Mouse (Mus musculus): Measurements from ENCODE around the gene AL731706.1.
"Not testable (repeated sequence)": the region's sequence is repeated elsewhere in the genome, so short reads cannot be mapped to it uniquely, and the experiment has no call there.

AL731706.1 gene

DNA sequence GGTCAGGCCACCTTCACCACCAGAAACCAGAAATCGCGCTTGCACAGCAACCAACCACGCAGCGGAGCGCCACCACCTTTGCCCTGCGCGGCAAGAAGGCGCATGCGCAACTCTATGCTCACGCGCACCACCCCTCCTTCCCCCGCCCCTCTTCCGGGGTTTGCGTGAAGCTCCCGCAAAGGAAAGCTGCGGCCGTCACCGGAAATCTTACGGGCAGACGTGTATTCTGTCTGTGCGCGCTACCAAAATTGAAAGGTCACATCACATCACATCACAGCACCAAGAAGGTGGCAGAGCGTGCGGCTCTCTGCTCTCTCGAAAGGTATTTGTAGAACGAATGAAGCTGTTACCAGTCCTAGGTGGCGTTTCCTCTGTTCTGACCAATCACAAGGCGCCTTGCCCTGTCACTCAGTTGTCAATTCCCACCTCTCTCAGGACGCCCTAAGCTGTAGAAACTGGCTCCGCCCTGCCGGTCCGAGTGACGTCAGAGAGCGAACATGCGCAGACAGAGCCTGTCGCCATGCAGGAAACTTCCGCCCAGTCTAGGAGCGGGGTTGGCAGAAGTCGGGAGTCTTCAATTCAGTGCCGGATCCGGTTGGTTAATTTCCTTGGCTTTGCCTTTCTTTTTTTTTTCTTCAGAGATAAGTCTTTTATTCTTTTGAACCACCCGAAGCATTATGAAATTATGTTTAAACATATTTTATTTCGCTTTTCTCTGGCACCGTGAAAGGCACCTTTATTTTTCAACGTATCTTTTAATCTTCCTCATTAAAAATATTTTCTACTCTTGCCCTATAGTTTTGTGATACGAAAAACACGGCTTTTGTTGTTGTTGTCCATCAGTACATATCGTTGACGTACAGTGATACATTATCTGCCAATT, at the start of gene AL731706.1, which contains the start of the genes Slx4ip and Mkks:
Gene AL731706.1, minus strand, starts transcription at position 322 of the 883 bp plus-strand sequence.
Gene Slx4ip, plus strand, starts transcription at position 151 of the 883 bp plus-strand sequence.
Gene Mkks, minus strand, starts transcription at position 322 of the 883 bp plus-strand sequence.
- in situ Hi-C loops (cut with MboI, MseI), result no loop called here

- in situ Hi-C loops (cut with MboI, MseI), result no loop called here
Observed at GRCm38 (mm10) chr2:136938249-136938648, 47.1 kb upstream of the AL731706.1 start.

DNA sequence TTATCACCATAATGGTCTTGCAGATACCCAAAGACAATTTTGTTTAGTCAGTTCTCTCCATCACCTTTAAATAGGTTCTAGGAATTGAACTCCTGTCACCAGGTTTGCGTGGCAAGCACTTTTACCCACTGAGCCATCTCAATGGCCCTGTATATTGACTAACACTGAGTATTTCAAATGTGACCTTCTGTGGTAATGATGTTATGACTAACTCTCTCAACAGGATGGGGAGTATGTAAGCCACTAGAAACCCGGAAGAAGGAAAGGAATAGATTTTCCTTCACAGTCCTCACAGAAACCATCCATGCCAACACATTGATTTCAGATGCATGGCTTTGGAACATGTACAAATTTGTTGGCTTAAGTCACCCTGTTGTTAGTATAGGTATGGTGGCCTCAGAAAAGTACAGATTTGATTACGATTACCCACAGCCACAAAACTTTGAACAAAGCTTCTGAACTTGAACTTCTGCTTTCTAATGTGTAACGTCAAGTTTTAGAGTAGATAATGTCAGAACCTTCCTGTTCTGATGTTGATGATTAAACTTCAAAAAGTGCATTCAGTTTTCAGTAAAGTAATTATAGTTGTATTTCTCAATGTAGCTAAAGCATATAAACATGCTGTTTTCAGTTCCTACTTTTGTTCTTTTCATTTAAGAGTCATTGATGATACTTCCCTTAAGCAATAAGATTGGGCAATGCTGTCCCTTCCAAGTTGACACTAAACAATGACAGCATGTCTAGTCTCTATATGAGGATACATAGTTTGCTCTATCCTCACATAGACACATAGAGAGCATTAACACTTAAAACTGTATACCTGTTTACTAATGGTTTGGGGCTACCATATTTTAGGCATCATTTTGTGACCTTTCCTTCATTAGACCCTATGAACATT, 45.5 kb upstream of the AL731706.1 start:
- in situ Hi-C loops (cut with MboI, MseI), result no loop called here

DNA sequence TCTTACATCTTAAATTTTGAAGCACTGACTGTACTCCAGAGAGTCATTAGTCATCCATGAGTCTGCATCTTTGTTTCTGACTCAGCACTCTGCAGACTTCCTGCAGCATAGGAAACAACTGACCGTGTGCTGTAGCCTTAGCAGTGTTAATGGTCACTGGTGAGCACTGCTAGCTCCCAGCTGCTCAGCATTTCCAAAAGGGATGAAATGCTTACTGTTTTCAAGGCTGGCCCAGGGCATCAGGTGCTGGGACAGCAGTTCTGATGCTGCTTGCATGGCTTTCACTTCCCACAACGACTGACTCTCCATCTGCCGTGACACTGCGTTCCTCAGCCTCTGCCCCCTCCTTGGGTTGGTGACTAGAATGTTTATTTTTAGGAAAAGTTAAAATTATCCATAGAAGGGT, 29.8 kb upstream of the AL731706.1 start:
- in situ Hi-C loops (cut with MboI, MseI), result no loop called here

GRCm38 (mm10) chr2:136920257-136920993, 29.2 kb upstream of the AL731706.1 start:
- in situ Hi-C loops (cut with MboI, MseI), result no loop called here

DNA sequence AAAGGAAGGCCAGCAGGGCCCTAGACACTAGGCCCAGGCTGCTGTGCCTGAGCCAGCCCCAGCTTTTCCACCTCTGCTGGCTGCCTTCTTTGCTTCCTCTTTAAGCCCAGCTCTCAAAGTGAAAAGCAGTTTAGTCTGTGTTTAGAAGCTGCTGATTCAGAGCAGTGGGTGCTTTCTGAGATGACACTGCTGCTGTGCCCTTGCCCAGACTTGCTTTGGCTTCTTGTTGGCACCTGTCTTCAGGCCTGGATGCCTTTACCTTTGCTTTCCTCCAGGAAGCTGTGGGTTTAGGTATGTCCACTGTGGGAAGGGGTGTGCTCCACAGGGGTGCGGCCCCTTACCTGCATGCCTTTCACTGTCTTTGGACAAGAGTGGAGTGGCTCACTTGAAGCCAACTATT, 28.2 kb upstream of the AL731706.1 start:
- in situ Hi-C loops (cut with MboI, MseI), result no loop called here

- in situ Hi-C loops (cut with MboI, MseI), result no loop called here
Observed at GRCm38 (mm10) chr2:136914334-136914902, 23.2 kb upstream of the AL731706.1 start.

GRCm38 (mm10) chr2:136913021-136913420, 21.8 kb upstream of the AL731706.1 start:
- in situ Hi-C loops (cut with MboI, MseI), result no loop called here

GRCm38 (mm10) chr2:136911958-136912411, 20.8 kb upstream of the AL731706.1 start:
- in situ Hi-C loops (cut with MboI, MseI), result no loop called here

GRCm38 (mm10) chr2:136909298-136909697, 18.1 kb upstream of the AL731706.1 start:
- in situ Hi-C loops (cut with MboI, MseI), result no loop called here

GRCm38 (mm10) chr2:136908596-136908995, 17.4 kb upstream of the AL731706.1 start:
- in situ Hi-C loops (cut with MboI, MseI), result no loop called here

DNA sequence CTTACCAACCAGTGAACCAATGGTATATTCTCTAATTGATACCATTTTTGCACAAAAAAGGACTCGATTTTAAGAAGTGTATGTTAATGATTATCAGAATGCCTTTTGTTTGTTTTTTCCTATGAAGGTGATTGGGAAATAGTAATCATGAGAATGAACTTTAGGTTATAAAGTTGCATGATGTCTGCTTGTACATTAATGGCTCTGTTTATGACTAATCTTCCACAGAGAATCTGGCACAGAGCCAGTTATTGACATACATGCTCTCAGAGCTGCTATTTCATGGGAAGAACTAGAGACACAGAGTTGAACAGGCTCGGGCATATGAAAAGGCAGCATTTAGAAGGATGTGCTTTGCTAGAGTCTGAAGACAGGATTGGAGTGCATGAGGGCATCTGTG, 4.9 kb upstream of the AL731706.1 start:
- in situ Hi-C loops (cut with MboI, MseI), result no loop called here

GRCm38 (mm10) chr2:136894494-136894893, 3.3 kb upstream of the AL731706.1 start:
- in situ Hi-C loops (cut with MboI, MseI), result no loop called here

GRCm38 (mm10) chr2:136891951-136892371, 772 bp upstream of the AL731706.1 start:
- in situ Hi-C loops (cut with MboI, MseI), result no loop called here

GRCm38 (mm10) chr2:136890716-136891067, 497 bp downstream of the AL731706.1 start:
- in situ Hi-C loops (cut with MboI, MseI), result not testable (repeated sequence)

- in situ Hi-C loops (cut with MboI, MseI), result no loop called here
Observed at GRCm38 (mm10) chr2:136886846-136887245, 4.3 kb downstream of the AL731706.1 start.

DNA sequence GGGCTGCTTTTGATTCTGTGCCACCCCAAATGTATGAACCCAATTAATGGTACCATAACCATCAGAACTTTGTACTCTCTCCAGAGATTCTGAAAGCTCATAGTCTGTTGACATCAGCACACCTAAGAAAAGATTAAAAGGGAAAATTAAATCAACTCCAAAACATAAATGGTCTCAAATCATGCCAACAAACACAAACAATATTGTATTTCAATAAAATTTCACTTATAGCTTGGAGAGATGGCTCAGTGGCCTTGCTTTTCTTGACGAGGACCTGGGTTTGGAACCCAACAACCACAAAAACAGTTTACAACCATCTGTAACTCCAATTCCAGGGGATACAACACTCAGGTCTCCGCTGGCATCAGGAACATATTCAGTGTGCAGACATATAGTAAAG, 5.6 kb downstream of the AL731706.1 start, which contains the start of gene AL731706.2:
Gene AL731706.2, minus strand, starts transcription at position 101 of the 400 bp plus-strand sequence.
- in situ Hi-C loops (cut with MboI, MseI), result no loop called here

DNA sequence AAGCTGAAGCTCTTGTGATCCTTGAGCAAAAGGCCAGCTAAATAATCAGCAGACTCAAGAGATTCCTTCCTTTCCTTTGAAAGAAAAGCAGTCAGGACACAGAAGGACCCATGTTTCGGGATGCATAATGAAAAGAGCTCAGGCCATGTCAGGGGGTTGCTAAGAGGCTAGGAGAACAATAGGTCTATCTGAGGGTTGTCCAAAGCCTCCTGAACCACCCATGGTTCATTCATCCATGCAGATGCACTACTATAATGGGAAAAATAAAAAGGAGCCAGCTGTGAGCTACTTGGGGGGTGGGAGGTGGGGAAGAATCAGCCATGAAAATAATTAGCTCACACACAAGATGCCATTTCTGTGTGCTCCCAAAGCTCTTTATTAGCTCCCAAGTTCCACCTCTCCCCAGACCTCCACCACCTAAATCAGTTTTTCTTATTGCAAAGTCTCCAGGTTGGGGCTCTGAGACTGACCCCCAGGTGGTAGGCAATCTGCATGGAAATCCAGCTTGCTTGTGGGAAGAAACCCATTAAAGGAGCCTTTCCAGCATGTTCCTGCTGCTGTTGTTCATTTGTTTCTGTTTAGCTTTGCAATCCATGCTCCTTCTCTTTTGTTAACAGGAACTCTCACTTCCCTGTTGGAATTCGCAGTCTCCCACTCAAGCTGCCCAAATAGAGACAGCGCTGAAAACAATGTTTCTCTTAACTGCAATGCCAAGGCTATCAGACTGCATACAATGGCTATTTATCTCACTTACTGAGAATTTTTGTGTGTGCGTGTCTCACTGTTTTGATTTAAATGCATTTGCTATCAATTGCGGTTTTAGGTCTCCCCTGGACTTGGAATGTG, 36.4 kb downstream of the AL731706.1 start:
- in situ Hi-C loops (cut with MboI, MseI), result no loop called here

DNA sequence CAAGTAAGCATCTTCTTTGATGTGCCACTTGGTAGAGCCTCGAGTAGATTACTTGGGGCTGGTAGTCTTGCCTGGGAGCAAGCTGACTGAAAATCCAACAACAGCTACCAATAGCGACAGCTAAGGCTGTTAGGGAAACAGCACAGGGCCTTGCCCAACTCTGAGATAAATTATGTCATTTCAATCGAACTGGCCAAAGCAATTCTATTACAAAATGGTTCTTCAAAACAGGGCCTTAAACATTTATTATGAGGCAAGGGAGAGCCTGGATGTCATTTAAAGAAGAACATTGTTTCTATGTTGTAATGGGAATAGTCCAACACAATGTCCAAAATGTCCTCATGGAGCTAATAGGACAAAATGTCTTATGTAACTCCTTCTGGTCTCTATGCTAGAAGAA, 40.8 kb downstream of the AL731706.1 start:
- in situ Hi-C loops (cut with MboI, MseI), result no loop called here

- in situ Hi-C loops (cut with MboI, MseI), result no loop called here
Observed at GRCm38 (mm10) chr2:136837994-136838393, 53.2 kb downstream of the AL731706.1 start.

Measured in T-helper 1 cell (primary cell).